Mouse (Mus musculus) midbrain, embryonic 11.5 days (tissue): Measurements from ENCODE around the gene Xpnpep3. TPM values are rescaled to one million over a fixed set of nuclear protein-coding genes. Genes with fewer than 3 reads are reported as not detected.

Experiments
- ATAC-seq: fragments of 200-750 bp; cut with Nextera tagmentation; 2 replicates; pipeline ENCODE4 v1.8.0; 2017; ENCODE audit warnings: moderate TSS enrichment, moderate library complexity; ENCODE audit not compliant: low FRiP score
- DNase-seq: peaks from one replicate; pipeline ENCODE4 v3.0.0; 2015; ENCODE audit warnings: low spot score; ENCODE audit errors: missing footprints
- H3K27ac ChIP-seq: fragments of 300-500 bp; sonication (generic); 2 replicates; pipeline ENCODE4 v1.5.1; 2014; ENCODE audit warnings: low read depth, low read length
- H3K27me3 ChIP-seq: fragments of 300-500 bp; sonication (generic); 2 replicates; pipeline ENCODE4 v1.6.1; 2014; ENCODE audit warnings: mild to moderate bottlenecking, low read length, moderate library complexity, mixed read lengths; ENCODE audit not compliant: control insufficient read depth, insufficient read depth
- H3K36me3 ChIP-seq: fragments of 300-500 bp; sonication (generic); 2 replicates; pipeline ENCODE4 v1.6.1; 2014; ENCODE audit warnings: mild to moderate bottlenecking, low read length, moderate library complexity, mixed read lengths; ENCODE audit not compliant: control insufficient read depth, insufficient read depth
- H3K4me1 ChIP-seq: fragments of 300-500 bp; sonication (generic); 2 replicates; pipeline ENCODE4 v1.6.1; 2014; ENCODE audit warnings: low read length; ENCODE audit not compliant: control insufficient read depth, insufficient read depth
- H3K4me2 ChIP-seq: fragments of 300-500 bp; sonication (generic); 2 replicates; pipeline ENCODE4 v1.6.1; 2014; ENCODE audit warnings: mild to moderate bottlenecking, moderate library complexity
- H3K4me3 ChIP-seq: fragments of 300-500 bp; sonication (generic); 2 replicates; pipeline ENCODE4 v1.5.1; 2014; ENCODE audit warnings: low read depth, low read length
- H3K9ac ChIP-seq: fragments of 300-500 bp; sonication (generic); 2 replicates; pipeline ENCODE4 v1.6.1; 2014; ENCODE audit warnings: low read length
- H3K9me3 ChIP-seq: fragments of 300-500 bp; sonication (generic); 2 replicates; pipeline ENCODE4 v1.6.1; 2016; ENCODE audit warnings: low read length; ENCODE audit not compliant: control insufficient read depth
- WGBS: fragments of 180-500 bp; shearing (Covaris S2); extraction: QIAGEN DNeasy Blood & Tissue Kit; methylation state at CpG from one replicate; pipeline ENCODE4 v1.1.7; 2014; 5-methylcytosine and 5-hydroxymethylcytosine counted together
- polyA plus RNA-seq: library from polyadenylated mRNA; unstranded; fragments of >200 nt; fragmentation: Nextera tagmentation; extraction: Ambion mirVana; gene quantifications from 2 replicates; pipeline ENCODE4 v1.2.1, GENCODE M21; 2014

Xpnpep3 gene
- polyA plus RNA-seq, 1 experiment from 2014 or later: 7.0 TPM

DNA sequence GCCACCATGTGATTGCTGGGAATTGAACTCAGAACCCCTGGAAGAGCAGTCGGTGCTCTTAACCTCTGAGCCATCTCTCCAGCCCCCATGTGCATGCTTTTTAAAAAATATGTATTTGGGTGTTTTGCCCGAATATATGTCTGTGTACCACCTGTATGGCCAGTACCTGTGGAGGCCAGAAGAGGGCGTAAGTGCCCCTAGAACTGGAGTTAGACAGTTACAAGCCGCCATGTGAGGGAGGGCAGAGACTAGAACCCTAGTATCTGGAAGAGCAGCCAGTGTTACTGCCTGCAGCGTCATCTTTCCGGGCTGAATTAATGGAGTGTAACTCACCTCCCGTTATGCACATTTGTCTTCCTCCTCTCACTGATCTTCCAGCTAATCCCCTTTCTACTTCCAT, 61.6 kb downstream of the Xpnpep3 start:
- no peak for ATAC-seq
- Histone ChIP-seq H3K27ac (no peak overlapping the region), H3K27me3 (no peaks in the 10 kb centered on the region), H3K9me3 (0 out of 2 replicates have a peak, but pooled peaks cover 4% of the 10 kb centered on the region), H3K4me2 (no peak overlapping the region), H3K36me3 (no peaks in the 10 kb centered on the region; the same call in 1 of the 2 replicates), H3K4me3 (no peak overlapping the region), H3K4me1 (peaks cover 3% of the 10 kb centered on the region; the same call in 1 of the 2 replicates), H3K9ac (no peak overlapping the region)
- DNase-seq: no peak
- WGBS: 84% methylated on average over 7 of the region's 7 CpGs

DNA sequence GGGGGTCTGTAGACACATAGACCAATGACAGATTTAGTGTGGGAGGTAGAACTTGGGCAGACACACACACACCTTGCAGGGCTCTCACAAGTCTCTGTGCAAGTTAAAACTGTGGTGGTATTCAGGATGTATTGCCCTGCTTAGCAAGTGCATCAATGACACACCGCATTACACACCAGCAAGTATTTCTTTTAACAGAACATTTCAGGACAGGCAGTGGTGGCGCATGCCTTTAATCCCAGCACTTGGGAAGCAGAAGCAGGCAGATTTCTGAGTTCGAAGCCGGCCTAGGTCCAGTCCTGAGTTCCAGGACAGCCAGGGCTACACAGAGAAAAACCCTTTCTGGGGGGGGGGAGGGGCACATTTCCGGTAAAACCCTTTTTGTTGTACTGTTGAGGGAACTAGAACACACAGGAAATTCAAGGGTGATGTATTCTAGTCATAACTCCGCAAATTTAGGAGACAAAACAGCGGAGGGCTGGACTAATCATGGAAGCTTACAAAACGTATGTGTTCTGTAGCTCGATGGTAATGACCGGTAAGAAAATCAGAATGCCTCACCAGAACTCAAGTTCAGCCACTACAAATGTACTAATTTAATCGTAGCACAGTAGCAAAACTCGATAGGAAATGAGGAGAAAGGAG, 65.2 kb downstream of the Xpnpep3 start:
- 82% methylated on average over 12 of the region's 12 CpGs for WGBS
- no peak for ATAC-seq
- no peak for DNase-seq
- Histone ChIP-seq H3K36me3 (no peaks in the 10 kb centered on the region; the same call in 1 of the 2 replicates), H3K27me3 (no peaks in the 10 kb centered on the region), H3K9me3 (0 out of 2 replicates have a peak, but pooled peaks cover 4% of the 10 kb centered on the region), H3K4me3 (peak overlapping the region; percentile 66; the same call in 1 of the 2 replicates), H3K4me2 (peak overlapping the region; percentile 61), H3K27ac (peak overlapping the region; percentile 71; the same call in 1 of the 2 replicates), H3K4me1 (peaks cover 10% of the 10 kb centered on the region), H3K9ac (peak overlapping the region; percentile 73)

DNA sequence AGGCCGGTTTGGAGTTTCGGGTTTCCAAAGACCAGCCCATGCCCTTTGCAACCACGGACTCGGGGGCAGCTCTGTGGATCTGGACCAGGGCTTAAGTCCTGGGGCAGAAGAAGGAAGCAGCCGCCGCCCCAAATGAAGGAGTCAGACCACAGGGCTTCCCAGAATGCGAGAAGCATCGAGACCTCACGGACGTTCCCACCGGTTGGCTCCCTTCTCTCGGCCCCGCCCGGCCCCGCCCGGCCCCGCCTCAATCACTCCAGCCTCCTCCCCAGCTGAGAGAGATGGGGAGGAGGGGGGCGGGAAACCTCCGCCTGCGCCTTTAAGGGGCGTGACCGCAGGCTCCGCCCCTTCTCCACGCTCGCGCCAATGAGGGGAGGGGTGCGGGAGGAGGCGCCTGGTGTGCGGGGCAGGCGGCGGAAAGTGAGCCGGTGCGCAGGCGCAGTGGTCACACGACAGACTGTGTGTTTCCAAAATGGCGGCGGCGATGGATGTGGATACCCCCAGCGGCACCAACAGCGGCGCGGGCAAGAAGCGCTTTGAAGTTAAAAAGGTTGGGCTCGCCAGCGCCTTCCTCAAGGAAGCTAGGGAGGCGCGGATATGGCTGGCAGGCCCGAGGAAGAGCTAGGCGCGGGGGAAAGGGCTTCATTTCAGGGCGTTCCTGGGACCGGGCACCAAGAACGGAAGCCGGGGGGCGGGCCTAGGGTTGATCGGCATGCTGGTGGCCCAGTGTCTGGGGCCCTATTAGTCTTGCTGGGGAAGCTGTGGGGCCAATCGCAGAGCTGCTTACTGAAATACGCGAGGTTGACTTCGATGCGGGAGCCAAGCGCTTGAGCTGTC, 66.2 kb downstream of the Xpnpep3 start, which contains the start of gene Rbx1:
Rbx1 (plus strand) TSS at position 396 of the 837 bp plus-strand sequence.
- WGBS: under 1% methylated on average over 62 of the region's 62 CpGs
- peak within 1 kb of the TSS; percentile 71 for H3K27ac ChIP-seq
- H3K4me1 ChIP-seq: peaks cover 10% of the 10 kb centered on the region
- H3K9me3 ChIP-seq: 0 out of 2 replicates have a peak, but pooled peaks cover 4% of the 10 kb centered on the region
- H3K4me3 ChIP-seq: peak within 1 kb of the TSS; percentile 66
- DNase-seq (peak; percentile 100), ATAC-seq (peak; percentile 98)
- peak within 1 kb of the TSS; percentile 73 for H3K9ac ChIP-seq
- H3K36me3 ChIP-seq: peaks cover 3% of the 10 kb centered on the region
- H3K4me2 ChIP-seq: peak within 1 kb of the TSS; percentile 76
- H3K27me3 ChIP-seq: no peaks in the 10 kb centered on the region

DNA sequence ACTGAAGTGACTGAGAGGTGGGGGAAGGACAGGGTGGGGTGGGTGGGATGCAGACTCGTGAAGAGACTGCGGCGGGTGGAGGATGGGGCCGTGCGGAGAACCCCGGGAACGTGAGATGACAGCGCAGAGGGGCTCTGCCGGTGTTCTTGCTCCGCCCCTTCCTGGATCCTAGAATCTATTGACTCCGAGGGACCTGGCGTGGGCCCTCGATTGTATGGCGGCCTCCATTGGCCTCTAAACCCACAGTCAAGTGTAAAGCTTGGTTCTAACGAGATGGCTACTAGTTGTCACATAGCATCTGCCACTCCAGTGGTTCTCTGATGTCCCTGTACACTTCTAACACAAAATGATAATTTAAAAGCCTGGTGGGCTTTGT, 66.8 kb downstream of the Xpnpep3 start:
- WGBS: 0% methylated on average over 15 of the region's 15 CpGs
- ATAC-seq (no peak), DNase-seq (no peak)
- Histone ChIP-seq H3K27ac (peak overlapping the region; percentile 45), H3K36me3 (peaks cover 3% of the 10 kb centered on the region), H3K9me3 (0 out of 2 replicates have a peak, but pooled peaks cover 4% of the 10 kb centered on the region), H3K27me3 (no peaks in the 10 kb centered on the region), H3K4me3 (peak overlapping the region; percentile 66), H3K4me1 (peaks cover 10% of the 10 kb centered on the region), H3K4me2 (peak overlapping the region; percentile 76), H3K9ac (peak overlapping the region; percentile 73)

DNA sequence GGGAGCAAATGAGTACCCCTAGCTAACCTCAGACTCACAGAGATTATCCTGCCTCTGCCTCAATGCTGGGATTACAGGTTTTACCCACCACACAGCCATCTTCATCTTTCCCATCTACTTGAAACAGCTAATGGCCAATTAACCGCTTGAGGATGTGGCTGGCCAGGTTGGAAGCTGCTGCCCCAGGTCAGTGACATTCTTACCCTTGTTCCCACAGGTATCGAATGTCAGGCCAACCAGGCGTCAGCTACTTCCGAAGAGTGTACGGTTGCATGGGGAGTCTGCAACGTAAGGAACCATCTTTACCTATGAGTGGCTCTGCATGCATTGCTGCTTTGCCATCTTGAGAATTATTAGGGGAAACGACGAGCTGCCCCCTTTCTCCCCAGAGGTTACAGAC, 70.8 kb downstream of the Xpnpep3 start:
- H3K9ac ChIP-seq: no peak overlapping the region
- H3K27ac ChIP-seq: no peak overlapping the region
- DNase-seq (no peak), ATAC-seq (no peak)
- H3K27me3 ChIP-seq: no peaks in the 10 kb centered on the region
- no peak overlapping the region for H3K4me3 ChIP-seq
- no peak overlapping the region for H3K4me2 ChIP-seq
- H3K4me1 ChIP-seq: peaks cover 8% of the 10 kb centered on the region
- peaks cover 23% of the 10 kb centered on the region for H3K36me3 ChIP-seq
- WGBS: 91% methylated on average over 8 of the region's 8 CpGs
- no peaks in the 10 kb centered on the region for H3K9me3 ChIP-seq

DNA sequence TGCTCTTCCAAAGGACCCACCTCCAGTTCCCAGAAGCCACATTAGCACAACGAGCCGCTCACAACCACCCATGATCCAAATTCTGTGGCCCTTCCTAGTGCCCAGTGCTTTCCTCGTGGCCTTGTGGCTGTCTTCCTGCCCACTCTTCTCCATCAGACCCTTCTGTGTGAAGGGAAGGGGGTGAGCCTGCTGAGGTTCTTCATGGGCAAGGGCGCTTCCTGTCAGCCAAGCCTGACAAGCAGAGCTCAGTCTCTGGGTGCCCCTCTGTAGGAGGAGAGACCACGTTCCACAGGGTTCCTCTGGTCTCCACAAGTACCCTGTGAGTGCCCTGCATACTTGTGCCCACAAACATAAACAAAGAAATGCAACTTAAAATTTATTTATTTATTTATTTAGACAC, 72.3 kb downstream of the Xpnpep3 start:
- peaks cover 23% of the 10 kb centered on the region for H3K36me3 ChIP-seq
- WGBS: 98% methylated on average over 5 of the region's 5 CpGs
- peak; percentile 72 for DNase-seq
- H3K9ac ChIP-seq: no peak overlapping the region
- no peak overlapping the region for H3K4me3 ChIP-seq
- H3K4me1 ChIP-seq: peaks cover 5% of the 10 kb centered on the region
- no peaks in the 10 kb centered on the region for H3K27me3 ChIP-seq
- no peaks in the 10 kb centered on the region for H3K9me3 ChIP-seq
- ATAC-seq: no peak
- no peak overlapping the region for H3K4me2 ChIP-seq
- no peak overlapping the region for H3K27ac ChIP-seq

DNA sequence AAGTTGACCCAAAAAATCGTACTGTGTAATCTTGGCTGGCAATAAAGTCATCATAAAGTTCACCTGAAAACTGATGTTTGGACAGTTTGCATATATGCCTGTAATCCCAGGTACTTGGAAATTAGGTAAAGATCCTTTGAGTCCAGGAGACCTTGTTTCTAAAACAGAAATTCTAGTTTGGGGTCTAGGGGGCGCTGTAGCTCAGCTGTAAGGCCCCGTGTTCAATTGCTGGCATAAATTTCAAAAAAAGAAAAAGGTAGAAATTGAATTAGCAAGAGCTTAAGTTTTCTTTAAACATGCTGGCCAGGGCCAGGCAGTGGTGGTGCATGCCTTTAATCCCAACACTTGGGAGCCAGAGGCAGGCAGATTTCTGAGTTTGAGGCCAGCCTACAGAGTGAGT, 75.7 kb downstream of the Xpnpep3 start:
- Histone ChIP-seq H3K9ac (no peak overlapping the region), H3K27ac (no peak overlapping the region), H3K9me3 (no peaks in the 10 kb centered on the region), H3K27me3 (no peaks in the 10 kb centered on the region), H3K4me1 (no peaks in the 10 kb centered on the region), H3K4me3 (no peak overlapping the region), H3K4me2 (no peak overlapping the region), H3K36me3 (peaks cover 23% of the 10 kb centered on the region)
- no peak for ATAC-seq
- WGBS: 40% methylated on average over 3 of the region's 3 CpGs
- no peak for DNase-seq

DNA sequence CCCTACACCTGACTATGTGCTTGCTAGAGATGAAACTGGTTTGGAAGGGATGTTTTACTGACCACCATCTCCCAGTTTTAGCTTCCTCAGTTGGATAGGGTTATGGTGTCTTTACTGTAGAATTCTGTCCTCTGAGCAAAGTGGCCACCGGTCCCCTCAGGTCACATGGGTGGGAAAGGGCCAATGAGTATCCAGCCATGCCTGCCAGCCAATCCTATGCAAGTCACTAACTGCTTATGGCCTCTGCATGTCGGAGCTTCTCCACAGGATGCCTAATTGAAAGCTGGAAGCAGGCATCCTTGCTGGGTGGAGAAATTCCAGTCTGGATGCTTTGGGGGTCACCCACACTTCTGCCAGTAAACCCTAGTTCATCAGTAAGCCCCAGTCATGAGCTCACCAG, 76.7 kb downstream of the Xpnpep3 start:
- Histone ChIP-seq H3K4me3 (no peak overlapping the region), H3K9me3 (no peaks in the 10 kb centered on the region), H3K36me3 (peaks cover 20% of the 10 kb centered on the region), H3K27me3 (no peaks in the 10 kb centered on the region), H3K9ac (0 out of 2 replicates have a peak overlapping the region, but pooled peaks have one; percentile 44), H3K4me2 (peak overlapping the region; percentile 12; the same call in 1 of the 2 replicates), H3K4me1 (no peaks in the 10 kb centered on the region), H3K27ac (no peak overlapping the region)
- 0% methylated on average over 2 of the region's 2 CpGs for WGBS
- peak; percentile 87 for DNase-seq
- peak; percentile 85 for ATAC-seq
